Mouse (Mus musculus): ENCODE measurements around the gene Col6a3.

DNA sequence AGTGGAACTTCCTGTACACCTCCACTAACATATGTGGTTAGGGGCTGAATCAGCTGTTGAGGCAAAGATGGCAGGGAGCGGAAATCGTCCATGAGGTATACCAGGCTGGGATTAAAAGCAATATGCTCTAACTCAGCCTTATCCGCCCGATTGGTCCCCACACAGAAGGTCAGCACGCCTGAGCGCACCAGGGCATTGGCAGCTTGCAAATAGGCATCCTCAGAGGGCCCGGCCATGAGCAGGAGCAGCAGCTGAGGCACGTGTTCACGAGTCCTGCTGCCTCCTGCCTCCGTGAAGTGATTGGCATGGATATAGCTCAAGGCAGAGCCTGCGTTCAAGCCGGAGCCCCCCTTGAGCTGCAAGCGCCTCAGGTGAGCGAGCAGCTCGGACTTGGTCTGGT is 30.5 kb downstream of the Col6a3 start:
- TF ChIP-seq GATA1 (IDR thresholded peaks at IDR 0.05; ENCODE audit: borderline replicate concordance, low read length) (no peak), FLI1 (IDR thresholded peaks at IDR 0.05; ENCODE audit: low read length) (no peak)

Data from megakaryocyte, embryonic 14.5 days (primary cell).